Mouse (Mus musculus) liver, adult 2 months (tissue): Measurements from ENCODE around the gene Klc2.

ENCODE experiments used
- CTCF ChIP-seq: fragments of 200-500 bp; IDR thresholded peaks from 2 replicates; pipeline ENCODE4 v1.5.1; 2011; ENCODE audit warnings: low read depth, low read length, control low read depth
- POLR2A ChIP-seq: fragments of 200-500 bp; IDR thresholded peaks from 2 replicates; pipeline ENCODE4 v1.6.1; 2011; ENCODE audit warnings: low read length, control low read depth; ENCODE audit not compliant: insufficient read depth; ENCODE audit errors: extremely low read depth

DNA sequence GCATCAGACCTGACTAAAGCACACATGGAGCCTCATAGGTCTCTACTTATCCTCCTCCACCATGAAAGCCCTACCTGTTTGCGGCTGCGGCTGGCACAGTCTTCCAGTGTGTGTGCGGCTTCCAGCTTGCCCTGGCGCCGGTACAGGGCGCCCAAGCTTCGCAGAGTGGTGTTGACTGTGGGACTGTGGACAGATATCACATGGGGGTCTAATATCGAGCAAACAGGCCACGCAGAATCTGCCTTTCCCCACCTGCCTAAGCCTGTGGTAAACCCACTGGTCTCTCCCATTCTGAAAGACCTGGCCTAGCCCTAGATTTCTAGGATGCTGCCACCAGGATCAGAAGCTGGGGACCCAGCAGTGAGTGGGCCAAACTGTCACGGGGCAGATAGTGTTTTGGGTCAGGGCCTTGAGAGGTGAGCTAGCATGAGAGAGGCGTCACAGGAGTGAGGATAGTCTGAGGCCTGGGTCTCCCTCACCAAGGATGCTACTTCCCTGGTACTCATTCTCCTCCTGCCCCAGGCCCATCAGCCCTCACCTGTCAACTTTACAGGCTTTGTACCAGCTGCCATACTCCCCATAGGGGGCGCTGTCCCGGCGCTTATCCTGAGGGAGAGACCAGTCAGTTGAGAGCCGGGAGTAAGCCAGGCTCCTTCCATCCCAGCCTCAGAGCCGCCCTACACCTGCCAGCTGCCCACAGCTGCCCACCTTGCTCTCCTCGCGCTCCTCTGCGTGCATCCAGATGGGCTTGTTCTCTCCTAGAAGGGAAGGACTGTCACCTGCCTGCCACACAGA, 8.5 kb downstream of the Klc2 start:
- TF ChIP-seq POLR2A = no peak
- peak; percentile 52 for TF ChIP-seq CTCF
